Mouse (Mus musculus) adrenal gland, postnatal 14 days (tissue): ENCODE measurements at regions not wholly inside any gene's neighbourhood (a gene's known extent, or its start where the extent isn't known, plus 50 kb on each side); places are given as distances from the start of the nearest gene placed in this dataset.

ENCODE experiments used
- DNase-seq: peaks from one replicate; pipeline ENCODE4 v3.0.0; 2021; ENCODE audit warnings: mixed read lengths

DNA sequence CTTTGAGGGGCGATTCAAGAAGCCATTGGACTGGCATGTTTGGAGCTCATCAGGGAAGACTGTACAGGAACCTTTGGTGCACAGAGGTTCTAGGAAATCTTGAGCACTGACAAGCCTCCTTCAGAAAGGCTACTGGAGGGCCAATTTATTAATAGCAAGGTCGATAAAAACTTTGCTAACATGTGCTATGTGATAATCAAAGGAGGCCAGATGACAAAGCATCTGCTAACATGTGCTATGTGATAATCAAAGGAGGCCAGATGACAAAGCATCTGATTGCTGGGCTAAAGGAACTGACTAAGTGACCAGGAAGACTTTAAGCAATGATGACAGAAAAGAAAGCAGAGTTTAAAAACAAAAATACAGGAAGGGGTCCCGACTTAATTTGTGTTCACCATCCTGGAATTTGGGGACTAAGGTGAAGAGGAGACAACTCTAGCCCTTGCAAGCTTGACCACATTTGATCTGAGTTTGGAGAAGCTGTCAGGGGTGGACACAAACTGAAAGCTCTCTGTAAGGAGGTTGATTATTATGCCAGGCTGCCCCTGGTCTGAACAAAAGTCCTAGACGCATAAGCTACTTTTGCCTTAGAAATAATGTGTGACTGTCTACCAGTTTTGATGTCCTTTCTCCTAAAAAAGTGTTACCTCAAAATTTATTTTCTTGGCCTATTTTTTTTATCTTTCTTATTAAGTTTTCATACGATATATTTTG lies 455.5 kb upstream of the Fam92a start:
- DNase-seq = no peak

DNA sequence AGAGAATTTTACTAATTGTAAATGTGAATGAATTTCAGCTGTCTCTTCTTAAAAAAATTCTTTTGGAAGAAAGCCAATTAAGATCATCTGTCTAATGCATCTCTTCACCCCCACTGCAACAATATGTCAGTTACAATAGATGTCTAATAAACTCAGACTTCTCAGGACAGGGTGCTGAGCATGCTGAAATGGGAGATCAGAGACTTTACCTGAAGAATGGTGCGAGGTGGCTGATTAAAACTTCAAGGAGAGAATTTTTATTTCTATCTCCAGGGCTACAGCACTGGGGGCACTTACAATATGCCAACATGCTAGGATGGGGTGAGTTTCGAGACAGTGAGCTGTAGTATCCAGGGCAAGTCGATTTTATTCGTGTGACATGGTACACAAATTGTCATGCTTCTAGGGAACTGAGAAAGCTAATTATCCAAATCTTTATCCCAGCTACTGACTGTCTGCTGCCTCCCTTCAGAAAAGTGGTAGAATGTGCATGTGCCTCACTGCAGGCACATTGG lies 449.0 kb upstream of the Fam92a start:
- no peak for DNase-seq

DNA sequence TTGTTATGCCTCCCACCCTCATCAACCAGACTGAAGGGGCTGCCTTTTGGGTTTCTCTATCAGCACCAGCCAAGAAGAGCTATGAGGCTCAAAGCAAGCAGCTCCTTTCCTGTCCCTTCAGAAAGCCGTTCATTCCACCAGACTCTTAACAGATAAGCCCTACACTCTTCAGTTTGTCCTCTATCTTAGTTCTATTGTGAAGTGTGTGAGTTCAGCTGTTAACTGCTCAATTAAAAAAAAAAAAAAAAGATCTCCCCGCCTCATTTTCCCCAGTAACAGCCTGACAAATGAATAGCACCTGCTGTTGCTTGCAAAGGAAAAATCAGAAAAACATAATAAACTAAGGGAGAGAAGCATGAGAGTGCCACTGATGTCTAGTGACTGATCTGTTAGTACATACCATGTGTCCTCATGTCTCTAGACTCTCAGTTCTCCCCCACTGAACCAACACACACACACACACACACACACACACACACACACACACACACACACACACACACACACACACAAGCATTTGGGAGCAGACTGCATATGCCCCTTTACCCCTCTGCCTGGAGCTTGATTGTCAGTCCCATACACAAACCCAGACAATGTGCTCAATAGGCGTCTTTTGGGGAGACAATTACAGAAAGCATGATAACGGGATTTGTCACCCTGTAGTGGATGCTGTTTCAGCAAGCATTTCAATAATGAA lies 448.4 kb upstream of the Fam92a start:
- DNase-seq = no peak

DNA sequence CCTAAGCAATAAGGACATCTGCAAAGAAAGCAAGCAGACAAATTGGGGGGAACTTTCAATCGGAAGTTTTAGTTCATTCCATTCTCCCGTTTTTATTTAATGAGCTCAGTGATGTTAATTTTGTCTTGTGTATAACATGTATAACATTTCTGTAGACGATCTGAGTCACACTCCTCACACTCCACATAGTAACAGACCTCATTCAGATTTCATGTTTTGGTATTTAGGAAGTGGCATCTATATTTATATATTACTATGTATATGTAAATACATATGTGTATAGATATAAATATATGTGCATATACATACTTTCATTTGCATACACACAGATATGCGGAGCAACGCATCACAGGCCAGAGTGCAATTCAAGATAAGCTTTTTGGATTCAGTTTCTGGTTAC lies 444.9 kb upstream of the Fam92a start:
- DNase-seq = no peak

DNA sequence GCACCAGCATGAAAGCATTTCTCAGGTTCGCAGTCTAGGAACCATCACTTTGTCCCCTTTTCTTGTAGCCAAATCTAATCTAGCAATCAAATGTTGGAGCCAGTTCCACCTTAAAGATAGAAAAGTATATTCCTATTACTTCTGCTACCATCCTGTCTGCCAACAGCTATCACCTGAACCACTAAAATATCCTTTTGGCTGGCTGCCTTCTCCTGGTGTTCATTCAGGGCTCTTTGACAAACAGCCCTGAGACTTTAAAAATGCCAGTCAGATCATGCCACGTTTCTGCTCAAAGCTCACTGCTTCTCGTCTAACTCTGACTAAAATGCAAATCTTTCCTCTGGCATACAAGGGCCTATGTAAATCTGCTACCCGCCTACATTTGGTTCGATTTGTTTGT lies 439.7 kb upstream of the Fam92a start:
- no peak for DNase-seq

DNA sequence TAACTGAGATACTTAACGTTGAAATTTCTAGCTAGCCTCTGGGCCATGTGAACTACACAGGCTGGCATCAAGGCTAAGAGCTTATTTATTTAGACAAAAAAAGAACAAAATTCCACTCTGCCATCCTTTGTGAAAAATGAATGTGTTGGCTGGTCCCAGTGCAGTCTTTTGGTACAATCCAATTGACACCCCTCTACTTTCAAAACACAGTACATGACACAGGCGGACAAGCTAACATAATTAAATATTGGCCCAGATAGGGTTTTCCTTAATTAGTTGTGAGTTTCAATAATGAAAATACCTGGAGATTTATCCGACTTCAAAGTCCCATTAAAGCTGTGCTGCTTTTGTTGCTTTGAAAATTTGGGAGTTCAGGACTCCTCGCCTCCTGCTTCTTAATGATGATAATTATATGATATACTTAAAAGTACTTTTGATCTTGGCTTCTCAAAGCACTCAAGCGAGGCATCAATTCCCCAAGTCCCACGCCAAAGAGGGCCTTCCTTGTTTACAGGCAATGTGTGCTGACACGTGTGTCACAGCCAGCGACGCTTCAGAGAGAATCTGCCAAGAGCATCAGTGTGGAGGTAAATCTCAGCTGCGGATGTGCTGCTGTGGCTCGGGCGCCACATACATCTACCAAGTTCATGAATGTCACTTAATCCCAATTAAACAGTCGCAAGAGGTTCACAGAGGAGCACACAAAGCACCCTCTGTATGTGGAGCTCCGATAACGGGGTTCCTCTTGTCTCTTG lies 429.5 kb upstream of the Fam92a start:
- no peak for DNase-seq

DNA sequence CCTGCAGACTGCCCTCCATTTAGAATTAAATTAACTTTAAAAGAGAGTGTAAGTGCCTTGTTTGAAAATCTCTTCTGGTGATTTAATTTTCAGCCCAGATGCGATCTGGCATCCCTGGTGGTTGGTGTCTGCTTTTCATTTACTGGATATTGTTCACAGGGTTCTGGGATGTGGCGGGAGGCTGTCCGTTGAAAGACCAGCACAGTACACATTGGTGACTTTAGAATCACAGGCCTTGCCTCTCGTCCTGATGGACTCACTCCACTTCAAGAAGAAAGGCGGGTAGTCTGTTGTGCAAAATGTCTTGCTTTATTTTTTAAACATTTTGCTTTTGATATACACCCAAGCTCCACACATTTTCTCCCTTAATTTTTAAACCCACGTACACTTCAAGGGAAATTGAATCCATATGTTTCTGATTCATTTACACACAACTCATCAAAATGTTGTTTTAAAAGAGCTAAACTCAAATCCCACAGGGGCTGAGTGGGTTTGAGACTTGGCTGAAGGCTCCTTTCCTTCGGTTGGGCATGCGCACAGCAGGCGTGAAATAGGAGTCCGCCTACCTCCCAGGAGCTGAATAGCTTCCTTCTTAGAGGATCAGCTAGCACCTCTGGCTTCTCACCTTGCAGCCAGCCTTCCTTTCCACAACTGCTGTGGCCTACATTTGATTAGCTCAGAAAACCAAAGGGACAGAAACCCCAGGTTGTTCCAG lies 424.1 kb upstream of the Fam92a start:
- DNase-seq = no peak

DNA sequence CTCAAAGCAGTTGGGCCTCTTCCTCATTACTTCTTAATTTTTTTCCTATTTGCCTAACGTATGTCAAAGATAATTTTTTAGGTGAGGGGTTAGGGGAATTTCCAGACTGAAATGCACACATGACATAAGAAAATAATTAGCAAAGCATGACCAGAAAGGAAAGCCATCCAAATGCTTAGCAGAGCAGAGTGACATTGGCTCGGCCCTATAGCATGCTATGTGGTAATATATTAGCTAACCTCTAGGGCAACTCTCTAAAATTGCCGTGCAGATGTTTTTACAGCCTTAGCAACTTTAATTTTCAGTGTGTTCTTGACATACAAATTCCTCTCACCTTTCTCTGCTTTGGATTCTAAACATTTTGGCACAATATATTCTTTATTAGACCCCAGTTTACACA lies 421.2 kb upstream of the Fam92a start:
- DNase-seq = no peak

DNA sequence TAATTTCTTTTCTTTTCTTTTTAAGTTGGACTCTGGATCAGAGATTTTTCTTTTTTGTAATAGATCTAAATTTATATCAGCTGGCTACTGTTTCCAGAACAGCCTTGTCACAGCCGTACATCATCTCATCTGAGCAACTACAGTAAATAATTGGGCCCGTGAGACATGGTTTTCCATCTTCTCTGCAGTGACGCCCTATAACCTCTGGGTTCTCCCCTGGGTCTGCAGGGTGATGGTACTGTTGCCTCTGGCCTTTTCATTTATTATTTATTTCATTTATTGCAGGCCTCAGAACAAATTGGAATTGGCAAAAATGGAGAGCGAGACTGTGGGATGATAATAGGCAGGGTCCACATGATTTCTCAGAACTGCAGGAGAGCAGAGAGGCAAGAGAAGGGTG lies 406.3 kb upstream of the Fam92a start:
- DNase-seq = no peak

DNA sequence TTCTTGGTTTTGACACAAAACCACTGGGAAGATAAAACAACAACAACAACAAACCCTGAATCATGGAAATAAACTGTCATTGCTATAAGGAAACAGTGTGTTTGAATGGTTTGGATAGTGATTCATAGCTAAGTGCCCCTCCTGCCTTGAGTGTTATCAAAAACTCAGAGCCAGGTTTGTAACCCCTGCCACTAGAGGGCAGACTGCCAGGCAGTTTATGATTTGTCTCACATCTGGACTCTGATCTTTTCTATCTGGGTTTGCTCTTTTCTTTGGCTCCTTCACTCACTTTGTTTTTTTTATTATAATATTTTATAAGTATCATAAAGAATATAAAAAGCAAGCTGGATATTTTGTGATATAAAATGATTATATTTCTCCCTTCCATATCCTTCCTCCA lies 400.1 kb upstream of the Fam92a start:
- DNase-seq = peak; percentile 56

DNA sequence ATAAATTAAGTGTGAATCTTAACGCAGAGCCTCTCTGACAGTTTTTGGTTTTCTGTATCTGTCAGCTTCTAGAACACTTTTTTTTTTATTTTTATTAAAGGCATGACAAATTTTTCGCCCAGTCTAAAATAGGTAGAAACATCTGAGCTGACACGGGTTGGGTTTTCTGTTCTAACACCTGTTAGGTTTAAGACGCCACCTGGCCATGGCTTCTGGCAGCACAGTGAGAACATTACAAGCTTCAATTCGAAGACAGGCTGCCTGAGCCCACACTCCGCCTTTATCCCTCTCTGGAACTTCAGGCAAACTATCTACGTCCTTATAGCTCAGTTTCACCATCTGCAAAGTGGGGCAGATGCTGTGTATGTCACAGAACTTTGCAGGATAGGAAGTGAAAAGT lies 398.9 kb upstream of the Fam92a start:
- DNase-seq = no peak

DNA sequence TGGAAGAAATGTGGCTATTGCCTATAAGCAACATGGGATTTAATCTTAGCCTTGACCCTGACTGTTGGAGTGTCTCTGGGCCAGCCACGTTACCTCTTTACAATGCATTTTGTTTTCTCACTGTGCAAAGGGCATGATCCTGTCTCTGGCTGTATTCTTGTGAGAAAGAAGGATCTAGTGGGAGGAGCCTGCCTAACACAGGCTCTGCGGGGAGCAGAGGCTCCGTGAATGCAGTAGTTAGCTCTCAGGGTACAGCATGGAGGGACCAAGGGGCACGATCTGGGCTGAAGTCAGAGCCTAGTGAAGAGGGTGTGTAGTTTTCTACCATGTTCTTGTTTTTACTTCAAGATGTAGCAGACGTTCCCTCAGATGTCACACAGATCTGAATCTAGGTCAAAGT lies 395.8 kb upstream of the Fam92a start:
- DNase-seq = no peak

DNA sequence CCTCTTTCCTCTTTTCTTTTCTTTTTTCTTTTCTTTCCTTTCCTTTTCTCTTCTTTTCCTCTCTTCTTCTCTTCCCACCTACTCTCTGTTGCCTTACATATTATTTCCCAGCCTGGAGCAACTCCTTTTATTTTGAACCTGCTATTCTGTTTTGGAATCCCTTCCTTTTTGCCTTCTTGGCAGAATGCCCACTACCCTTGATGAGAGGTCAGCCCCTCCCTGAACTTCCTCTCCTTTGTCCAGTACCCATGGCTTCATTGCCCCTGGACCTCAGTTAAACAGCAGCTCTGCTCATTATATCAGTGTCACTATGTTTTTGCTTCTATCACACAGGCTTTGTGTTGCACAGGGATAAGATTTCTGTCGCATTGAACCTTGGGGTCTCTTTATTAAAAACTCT lies 391.2 kb upstream of the Fam92a start:
- peak; percentile 12 for DNase-seq

DNA sequence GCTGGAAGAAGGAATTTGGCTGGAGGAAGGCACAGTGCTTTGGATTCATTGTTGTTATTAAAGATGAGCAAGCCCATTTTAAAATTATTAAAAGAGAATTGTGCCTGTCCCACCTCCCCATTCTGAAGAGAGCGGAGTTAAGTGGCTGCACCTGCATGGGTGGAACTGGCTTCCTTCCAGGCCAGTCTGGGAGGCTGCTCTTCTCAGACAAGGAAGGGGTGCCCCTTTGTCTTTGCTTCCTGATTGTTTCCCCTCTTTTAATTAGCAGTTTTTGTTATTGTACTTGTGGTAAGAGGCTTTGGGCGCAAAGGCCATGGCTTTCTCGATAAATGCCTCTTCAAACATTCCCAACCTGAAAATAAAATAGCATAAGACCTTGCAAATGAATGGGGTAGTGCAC lies 388.7 kb upstream of the Fam92a start:
- no peak for DNase-seq

DNA sequence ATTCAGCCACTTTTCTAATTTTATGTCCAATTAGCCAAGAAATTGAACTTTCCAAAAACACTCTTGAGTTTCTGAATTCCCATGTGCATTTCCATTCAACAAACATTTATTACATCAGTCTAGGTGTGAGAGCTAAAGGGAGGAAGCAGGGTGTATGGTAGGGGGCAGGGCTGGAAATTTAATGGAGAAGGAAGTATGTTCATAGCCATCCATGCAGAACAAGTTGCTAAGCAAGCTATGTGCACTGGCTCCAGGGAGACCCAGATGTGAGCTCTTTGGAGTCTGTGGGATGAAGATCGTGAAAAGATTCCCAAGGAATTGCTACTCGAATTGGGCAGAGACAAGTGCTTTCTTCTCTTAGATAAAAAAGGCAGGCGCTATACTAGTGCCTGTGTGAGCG lies 388.2 kb upstream of the Fam92a start:
- no peak for DNase-seq

DNA sequence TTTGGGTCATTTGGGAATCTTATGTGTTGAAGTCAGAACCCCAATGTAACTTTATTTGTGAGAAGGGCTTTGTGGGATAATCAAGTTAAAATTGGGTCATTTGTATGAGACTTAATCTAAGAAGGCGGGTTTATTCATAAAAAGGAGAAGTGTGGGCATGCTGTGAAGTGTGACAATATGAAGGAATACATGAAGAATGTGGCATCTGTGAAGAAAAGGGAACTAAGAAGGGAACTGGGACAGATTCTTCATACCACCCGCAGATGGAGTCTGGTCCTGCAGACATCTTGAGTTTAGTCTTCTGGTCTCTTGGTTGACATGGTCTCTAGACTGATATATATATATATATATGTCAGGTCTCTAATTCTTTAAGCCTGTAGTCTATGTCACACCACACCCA lies 385.3 kb upstream of the Fam92a start:
- no peak for DNase-seq

DNA sequence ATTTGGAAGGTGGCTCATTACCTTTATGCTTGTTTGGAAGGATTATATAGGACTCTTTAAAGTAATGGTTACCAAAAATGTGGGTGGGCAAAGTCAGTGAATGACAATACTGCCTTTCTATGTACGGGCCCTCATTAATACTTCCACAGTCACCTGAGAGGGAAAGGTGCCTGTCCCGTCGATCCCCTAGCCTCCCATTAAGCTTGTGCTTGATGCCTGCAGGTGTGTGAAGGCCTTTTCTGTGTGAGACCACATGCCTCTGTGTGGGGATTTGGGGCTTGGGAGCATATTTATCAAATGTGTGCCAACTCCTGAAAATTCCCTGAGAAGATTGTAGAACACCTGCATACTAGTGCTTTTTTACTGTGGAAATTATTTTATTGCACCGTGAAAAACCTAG lies 377.4 kb upstream of the Fam92a start:
- DNase-seq = no peak

DNA sequence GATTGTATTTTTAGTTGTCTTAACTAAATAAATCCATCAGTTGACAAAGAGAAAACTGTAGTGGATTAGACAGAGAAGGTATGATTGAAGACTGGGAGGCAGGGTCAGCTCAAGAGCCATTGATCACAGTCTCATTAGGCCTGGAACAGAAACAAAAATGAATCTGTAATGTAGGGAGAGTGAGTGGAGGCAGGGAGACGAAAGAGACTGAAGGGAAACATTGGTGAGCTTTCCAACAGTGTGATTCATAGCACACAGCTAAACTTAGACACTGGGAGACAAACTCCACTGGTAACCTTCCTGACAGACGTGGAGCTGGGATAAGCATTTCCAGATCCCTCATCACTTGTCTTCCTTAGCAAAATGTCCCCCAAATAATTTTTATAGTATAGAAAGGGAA lies 372.1 kb upstream of the Fam92a start:
- no peak for DNase-seq

DNA sequence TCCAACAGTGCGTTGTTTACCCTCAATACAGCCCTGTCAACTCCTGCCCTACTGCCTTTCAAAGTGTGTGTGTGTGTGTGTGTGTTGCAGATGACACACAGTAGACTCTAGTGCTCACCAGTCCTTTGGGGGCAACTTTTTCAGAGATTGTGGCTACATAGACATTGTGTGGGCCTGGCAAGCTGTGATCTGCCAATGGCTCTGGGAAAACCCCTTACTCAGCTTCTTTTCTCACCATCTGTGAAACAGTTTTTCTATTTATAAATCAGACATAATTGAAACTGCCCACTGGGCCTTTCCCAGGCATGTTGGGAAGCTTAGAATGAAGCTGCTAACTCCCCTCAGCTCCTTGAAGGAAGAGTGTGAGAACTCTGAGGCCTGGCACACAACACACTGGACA lies 369.7 kb upstream of the Fam92a start:
- DNase-seq = no peak

DNA sequence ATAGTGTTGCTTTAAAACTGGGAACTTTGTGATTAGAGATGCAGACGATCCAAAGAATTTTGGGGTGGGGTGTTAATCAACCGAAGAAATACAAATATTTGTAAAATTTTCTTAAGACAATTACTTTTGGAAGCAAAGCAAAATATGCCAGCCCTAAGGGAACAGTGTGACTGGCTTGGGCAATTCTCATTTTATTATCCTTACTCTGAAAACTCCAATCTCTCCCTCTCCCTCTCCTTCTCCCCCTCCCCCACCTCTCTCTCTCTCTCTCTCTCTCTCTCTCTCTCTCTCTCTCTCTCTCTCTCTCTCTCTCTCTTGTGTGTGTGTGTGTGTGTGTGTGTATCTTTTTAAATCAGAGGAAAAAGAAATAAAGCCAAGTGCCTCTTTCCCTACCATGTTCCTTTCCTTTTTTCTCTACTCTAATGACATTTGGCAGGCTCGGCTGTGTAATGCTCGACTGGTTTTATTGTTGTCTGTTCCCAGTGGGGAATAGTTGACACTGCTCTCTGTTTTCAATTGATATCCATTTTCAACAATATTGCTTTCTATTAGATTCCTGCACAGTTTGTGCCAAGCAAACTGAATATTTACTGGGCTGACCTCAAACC lies 367.5 kb upstream of the Fam92a start:
- DNase-seq = no peak

DNA sequence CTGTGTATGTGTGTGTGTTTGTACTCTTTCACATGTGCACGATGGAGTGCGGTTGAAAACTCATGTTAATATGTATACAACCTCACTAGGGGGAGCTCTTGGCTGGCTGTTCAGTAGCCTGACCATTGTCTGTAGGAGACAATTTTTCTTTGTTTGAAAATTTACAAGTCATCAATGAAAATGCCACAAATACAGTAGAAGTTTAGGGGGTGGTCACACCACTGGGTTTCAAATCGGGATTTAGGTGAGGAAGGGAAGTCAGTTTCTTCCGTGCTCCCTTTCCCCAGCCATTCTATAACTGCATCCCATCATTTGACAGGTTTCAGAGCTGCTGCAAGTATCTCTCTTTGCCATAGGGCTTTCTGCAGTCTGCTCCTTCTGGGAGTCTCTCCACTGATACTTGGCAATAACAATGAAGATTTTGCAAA lies 366.9 kb upstream of the Fam92a start:
- DNase-seq = peak; percentile 57

DNA sequence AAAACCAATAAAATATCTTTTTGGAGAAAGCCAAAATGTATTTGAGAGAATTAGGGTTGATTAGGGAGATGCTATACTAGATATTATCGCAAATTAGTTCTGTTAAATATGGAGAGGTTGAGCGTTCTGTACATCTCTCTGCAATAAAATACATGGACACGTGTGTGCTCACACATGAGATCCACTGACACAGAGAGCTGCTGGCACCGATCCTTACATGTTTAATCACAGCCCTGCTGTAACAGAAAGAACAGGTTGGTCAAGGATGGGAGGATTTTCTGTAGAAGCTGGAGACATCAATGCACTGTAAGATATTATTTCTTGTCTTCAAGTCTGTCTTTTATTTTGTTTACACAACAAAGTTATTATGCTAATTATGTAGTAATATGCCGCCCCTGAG lies 366.2 kb upstream of the Fam92a start:
- DNase-seq = no peak
